Mouse (Mus musculus): ENCODE data around the gene Ampd3. TPM values are rescaled to one million over a fixed set of nuclear protein-coding genes. Genes with fewer than 3 reads are reported as not detected.

Gene Ampd3
- total RNA-seq (2023): 9.2 TPM

DNA sequence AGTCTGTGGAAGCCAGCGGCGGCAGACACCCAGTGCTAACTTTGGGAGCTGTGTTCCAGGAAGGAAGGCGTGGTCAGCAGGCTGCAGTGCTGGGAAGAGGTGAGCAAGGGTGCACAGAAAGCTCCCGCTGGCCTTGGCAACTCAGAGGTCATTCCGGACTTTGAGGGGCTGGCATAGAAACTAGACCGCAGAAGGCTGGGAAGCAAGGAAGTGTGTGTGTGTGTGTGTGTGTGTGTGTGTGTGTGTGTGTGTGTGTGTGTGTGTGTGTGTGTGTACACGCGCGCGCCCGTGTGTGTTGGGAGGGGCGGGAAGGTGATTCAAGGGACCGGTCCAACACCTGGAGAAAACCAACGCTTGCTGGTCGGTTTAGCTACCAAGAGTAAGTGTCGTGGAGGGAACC lies at the start of gene Ampd3:
TSS of gene Ampd3 (plus strand) at position 206 of the 400 bp plus-strand sequence.

DNA sequence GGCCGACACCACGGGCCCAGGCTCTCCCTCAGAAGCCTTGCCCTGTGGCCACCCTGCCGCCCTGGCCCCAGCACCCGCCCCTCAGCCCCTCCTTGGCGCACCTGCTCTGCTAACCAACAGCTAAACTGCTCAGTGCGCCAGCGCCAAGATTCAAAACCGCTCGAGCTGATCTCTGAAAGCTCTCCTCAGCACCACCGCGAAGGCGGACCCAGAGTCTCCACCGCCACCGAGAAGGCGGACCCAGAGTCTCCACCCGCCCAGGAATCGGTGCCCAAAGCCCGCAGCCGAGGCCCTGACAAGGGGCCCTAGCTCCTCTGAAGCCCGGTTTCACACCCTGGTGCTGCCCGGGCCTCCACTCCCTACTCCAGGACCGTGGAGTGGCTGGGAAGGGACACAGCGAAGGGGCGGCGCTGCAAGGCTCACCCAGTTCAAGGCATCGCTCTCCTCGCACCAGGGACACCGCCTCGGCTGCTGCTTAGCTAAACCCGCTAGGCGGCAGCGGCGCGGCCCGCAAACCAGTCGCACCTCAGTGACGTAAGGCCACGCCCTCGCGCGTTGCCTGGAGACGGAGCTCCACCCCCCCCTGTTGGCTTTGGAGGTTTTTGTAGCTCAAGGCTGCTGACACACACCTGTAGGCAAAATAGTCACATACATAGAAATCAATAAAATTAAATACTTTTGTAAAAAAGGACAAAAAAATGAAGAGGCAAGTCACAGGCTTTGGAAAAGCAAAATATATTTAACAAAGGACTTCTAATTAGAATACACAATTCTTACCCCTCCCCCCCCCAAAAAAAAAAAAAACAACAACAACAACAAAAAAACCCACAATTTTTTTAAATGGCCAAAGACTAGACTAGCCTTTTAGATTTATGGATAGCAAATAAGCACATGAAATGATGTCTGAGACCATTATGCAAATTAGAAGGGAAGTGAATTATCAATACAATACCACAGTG lies 76.2 kb downstream of the Ampd3 start, which contains the start of gene Rnf141:
TSS of gene Rnf141 (minus strand) at position 542 of the 959 bp plus-strand sequence.

Other genes with a start within 250 kb of the Ampd3 start
- 9.0 TPM for gene Sbf2, start 153.3 kb upstream of the Ampd3 start, total RNA-seq (2023)
- not detected for gene Adm, start 140.5 kb upstream of the Ampd3 start, total RNA-seq (2023)
- 20.1 TPM for gene Rnf141, start 76.3 kb downstream of the Ampd3 start, total RNA-seq (2023)
- gene Lyve1, start 95.0 kb downstream of the Ampd3 start, total RNA-seq (2023): not detected
- gene Mrvi1, start 214.3 kb downstream of the Ampd3 start, total RNA-seq (2023): 2.3 TPM

Data from CD8-positive naive resting alpha-beta T cell, adult 57 days (primary cell).